Mouse (Mus musculus) embryo, embryonic 11.5 days (tissue): ENCODE results near the gene Ltc4s.

Experiments used
- DNase-seq: peaks from one replicate; pipeline ENCODE4 v3.0.0-alpha.2; 2012; ENCODE audit warnings: low read depth, low spot score

The Ltc4s gene

GRCm38 (mm10) chr11:50201590-50201989, 36.8 kb downstream of the Ltc4s start:
- no peak for DNase-seq

GRCm38 (mm10) chr11:50200613-50201012, 37.8 kb downstream of the Ltc4s start:
- DNase-seq: no peak

DNA sequence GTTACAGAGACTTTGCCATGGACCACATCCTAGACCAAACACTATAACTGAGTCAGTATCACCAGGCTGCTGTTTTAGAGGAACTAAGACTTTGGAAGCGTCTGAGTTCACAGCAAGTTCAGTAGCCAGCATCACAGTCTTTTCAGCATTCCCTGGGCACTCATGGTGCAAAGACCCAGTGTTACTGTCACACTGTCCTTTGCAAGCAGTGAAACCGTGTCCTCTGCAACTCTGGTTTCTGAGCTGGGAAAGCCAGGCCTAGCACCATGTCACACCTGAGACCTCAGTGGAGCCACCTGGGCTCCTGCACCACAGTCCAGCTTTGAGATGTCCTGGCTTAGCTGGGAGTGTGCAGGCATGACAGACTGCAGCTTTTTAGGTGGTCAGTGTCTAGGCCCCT, 39.5 kb downstream of the Ltc4s start:
- no peak for DNase-seq

DNA sequence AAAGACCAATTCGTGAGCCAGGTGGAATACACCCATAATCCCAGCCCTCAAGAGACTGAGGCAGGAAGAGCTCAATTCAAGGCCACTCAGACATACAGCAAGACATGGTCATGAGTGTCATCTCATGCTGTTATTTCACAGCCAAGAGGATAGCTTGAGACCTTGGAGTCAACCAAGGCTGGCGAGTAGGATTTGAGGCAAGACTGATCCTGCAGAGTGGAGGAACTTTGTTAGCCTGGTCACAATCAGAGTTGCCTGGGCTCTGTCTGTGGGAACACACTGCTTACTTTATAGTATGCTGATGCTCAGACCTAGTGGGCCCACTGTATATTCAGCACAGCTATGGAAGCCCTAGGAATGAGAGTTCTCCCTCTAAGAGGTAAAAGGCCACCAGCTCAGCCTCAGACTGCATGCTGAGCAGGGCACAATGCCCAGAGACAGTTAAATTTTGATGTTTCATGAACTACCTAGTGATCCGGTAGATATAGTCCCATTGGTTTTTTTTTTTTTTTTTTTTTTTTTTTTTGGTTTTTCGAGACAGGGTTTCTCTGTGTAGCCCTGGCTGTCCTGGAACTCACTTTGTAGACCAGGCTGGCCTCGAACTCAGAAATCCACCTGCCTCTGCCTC, 40.1 kb downstream of the Ltc4s start:
- no peak for DNase-seq

DNA sequence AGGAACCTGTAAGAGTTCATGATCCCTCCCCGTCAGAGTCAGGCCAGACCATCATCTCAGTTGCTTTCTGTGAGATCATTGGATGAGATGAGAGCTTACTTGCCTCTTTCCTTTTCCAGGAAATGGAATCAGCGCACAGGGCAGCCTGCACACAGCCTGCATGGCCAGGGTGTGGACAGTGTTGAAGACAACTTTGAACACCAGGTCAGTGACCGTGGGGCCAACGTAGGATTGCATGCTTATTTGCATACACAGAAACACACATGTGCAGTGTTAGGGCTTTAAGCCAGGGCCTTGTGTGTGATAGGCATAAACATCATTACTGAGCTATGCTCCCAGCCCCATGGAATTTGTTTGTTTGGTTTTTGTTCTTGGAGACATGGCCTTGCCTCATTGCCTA, 40.9 kb downstream of the Ltc4s start:
- no peak for DNase-seq

- no peak for DNase-seq
These were observed 43.6 kb downstream of the Ltc4s start for GRCm38 (mm10) chr11:50194793-50195192.

DNA sequence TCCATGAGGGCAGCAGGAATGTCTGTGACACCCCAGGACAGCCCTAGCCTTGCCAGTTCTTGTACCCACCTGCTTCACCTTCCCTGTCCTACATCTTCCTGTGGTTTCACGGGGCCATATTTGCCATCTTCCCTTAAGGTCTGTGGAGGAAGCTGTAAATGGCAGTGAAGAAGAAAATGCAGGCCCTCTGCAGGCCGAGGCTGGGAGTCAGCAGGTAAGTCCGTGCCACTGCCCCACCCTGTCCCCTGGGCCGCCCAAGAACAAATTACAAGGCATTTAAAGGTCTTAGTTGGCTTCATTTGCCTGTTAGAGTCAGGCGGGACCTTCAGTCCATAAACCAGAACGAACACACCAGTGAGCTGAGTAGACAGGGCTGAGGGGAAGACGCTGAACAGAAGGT, 44.3 kb downstream of the Ltc4s start:
- no peak for DNase-seq

- no peak for DNase-seq
These were observed 46.1 kb downstream of the Ltc4s start for GRCm38 (mm10) chr11:50192278-50192677.

DNA sequence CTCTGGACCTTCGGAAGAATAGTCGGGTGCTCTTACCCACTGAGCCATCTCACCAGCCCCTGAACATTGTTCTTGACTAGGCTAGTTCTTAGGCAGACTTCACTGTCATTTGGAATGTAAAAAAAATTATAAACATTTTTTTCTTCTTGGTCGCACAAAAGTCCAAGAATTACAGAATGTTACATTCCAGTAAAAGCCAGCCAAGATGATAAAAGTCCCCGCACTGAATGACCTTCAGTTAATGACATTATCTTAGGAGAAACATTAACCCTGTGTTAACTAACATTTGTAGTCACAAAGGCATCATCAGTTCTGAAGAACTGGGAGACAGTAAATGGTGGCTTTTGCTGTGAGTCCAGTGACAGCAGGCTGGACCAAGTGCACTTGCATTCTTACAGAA, 48.1 kb downstream of the Ltc4s start:
- DNase-seq: no peak

- DNase-seq: no peak
These were observed 49.7 kb downstream of the Ltc4s start for GRCm38 (mm10) chr11:50188682-50189081.
